Mouse (Mus musculus): ENCODE results near the gene Hpcal1. TPM values are rescaled to one million over a fixed set of nuclear protein-coding genes. Genes with fewer than 3 reads are reported as not detected.

Gene Hpcal1
- polyA plus RNA-seq, 1 experiment from 2014 or later, result 64.1 TPM

DNA sequence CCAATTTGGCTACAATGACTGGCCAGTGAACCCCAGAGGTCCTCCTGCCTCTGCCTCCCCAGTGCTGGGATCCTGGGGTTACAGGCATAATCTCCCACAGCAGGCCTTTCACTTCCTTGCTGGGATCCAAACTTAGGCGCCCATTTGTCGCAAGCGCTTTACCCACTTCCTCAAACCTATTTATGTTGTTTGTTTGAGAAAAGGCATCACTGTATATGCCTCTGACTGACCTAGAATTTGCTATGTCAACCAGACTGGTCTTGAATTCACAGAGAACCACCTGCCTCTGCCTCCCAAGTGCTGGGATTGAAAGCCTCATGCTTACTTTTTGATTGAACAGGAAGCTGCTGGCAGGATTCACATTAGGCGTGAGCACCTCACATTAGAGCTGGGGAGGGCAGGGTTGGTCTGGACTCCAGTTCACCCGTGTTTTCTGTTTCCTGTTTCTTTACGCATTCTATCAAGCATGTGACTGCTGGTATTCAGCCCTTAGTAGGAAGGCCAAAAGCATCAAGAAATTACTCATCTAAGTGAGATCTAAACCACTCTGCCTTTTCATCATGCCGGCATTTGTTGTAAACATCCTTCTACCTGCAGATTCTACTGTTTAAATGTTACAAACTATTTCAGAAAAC is 33.0 kb upstream of the Hpcal1 start:
- H3K4me1 ChIP-seq (ENCODE audit: control insufficient read depth, insufficient read depth, low read length), result peaks cover 8% of the 10 kb centered on the region; the same call in 1 of the 2 replicates
- H3K27ac ChIP-seq (ENCODE audit: low read length), result no peak overlapping the region
- no peak overlapping the region for H3K4me2 ChIP-seq (ENCODE audit: low read depth, low read length)
- no peak overlapping the region for H3K4me3 ChIP-seq (replicated peaks; ENCODE audit: low read length)
- no peak overlapping the region for H3K9ac ChIP-seq (ENCODE audit: low read length)
- no peaks in the 10 kb centered on the region for H3K36me3 ChIP-seq (ENCODE audit: control insufficient read depth, insufficient read depth, low read length)
- H3K27me3 ChIP-seq (ENCODE audit: control insufficient read depth, insufficient read depth, low read length), result no peaks in the 10 kb centered on the region
- peaks cover 11% of the 10 kb centered on the region; the same call in 1 of the 2 replicates for H3K9me3 ChIP-seq (replicated peaks; ENCODE audit: control insufficient read depth, low read length)
- WGBS, result 82% methylated on average over 7 of the region's 7 CpGs
- ATAC-seq (ENCODE audit: insufficient read depth, low FRiP score), result no peak

DNA sequence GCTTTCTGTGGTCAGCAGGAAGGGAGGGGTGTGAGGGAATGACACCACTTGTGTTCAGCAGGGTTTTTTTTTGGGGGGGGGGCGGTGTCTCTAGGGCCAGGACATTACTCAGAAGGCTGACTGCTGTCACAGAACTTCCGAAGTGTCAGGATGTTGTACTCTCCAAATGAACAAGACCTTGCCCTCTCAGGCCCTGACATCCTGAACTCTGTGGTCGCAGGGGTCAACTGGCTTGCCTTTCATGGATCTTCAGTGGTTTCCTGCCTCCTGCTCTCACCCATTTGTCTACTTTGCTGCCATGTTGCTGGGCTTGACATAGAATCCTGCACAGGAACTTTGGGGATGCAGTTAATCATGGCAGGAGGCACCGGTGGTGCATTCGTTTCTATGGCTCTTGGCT is 32.1 kb upstream of the Hpcal1 start:
- H3K4me1 ChIP-seq (ENCODE audit: control insufficient read depth, insufficient read depth, low read length), result peaks cover 8% of the 10 kb centered on the region; the same call in 1 of the 2 replicates
- H3K27ac ChIP-seq (ENCODE audit: low read length), result no peak overlapping the region
- ATAC-seq (ENCODE audit: insufficient read depth, low FRiP score), result no peak
- peaks cover 11% of the 10 kb centered on the region; the same call in 1 of the 2 replicates for H3K9me3 ChIP-seq (replicated peaks; ENCODE audit: control insufficient read depth, low read length)
- H3K9ac ChIP-seq (ENCODE audit: low read length), result no peak overlapping the region
- H3K4me2 ChIP-seq (ENCODE audit: low read depth, low read length), result no peak overlapping the region
- no peak overlapping the region for H3K4me3 ChIP-seq (replicated peaks; ENCODE audit: low read length)
- H3K27me3 ChIP-seq (ENCODE audit: control insufficient read depth, insufficient read depth, low read length), result no peaks in the 10 kb centered on the region
- 60% methylated on average over 5 of the region's 5 CpGs for WGBS
- H3K36me3 ChIP-seq (ENCODE audit: control insufficient read depth, insufficient read depth, low read length), result no peaks in the 10 kb centered on the region

DNA sequence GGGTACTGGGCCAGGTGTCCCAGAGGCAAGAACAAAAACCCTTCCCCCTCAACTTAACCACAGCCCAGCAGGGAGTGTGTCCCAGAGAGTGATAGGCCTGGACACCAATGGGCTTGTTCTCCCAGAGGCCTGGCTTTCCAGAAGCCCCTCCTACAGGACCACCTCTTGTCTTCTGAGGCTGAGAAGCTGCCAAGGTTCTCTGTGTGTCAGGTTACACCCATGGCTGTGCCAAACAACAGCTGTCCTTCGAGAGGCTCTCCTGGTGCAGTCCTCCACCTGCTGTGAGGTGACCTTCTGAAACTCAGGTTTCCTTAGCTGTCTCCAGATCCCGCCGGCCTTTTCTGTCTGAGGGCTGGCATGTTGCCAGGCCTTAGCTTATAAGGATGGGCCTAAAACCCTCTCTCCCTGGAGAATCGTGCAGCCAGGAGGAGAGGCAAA is 29.2 kb upstream of the Hpcal1 start:
- Histone ChIP-seq H3K9ac (ENCODE audit: low read length) (no peak overlapping the region), H3K4me3 (replicated peaks; ENCODE audit: low read length) (no peak overlapping the region), H3K36me3 (ENCODE audit: control insufficient read depth, insufficient read depth, low read length) (no peaks in the 10 kb centered on the region), H3K9me3 (replicated peaks; ENCODE audit: control insufficient read depth, low read length) (0 out of 2 replicates have a peak, but pooled peaks cover 3% of the 10 kb centered on the region), H3K27me3 (ENCODE audit: control insufficient read depth, insufficient read depth, low read length) (no peaks in the 10 kb centered on the region), H3K27ac (ENCODE audit: low read length) (no peak overlapping the region), H3K4me2 (ENCODE audit: low read depth, low read length) (no peak overlapping the region), H3K4me1 (ENCODE audit: control insufficient read depth, insufficient read depth, low read length) (peaks cover 8% of the 10 kb centered on the region; the same call in 1 of the 2 replicates)
- ATAC-seq (ENCODE audit: insufficient read depth, low FRiP score), result peak; percentile 57; the same call in 1 of the 2 replicates
- 5% methylated on average over 4 of the region's 4 CpGs for WGBS

DNA sequence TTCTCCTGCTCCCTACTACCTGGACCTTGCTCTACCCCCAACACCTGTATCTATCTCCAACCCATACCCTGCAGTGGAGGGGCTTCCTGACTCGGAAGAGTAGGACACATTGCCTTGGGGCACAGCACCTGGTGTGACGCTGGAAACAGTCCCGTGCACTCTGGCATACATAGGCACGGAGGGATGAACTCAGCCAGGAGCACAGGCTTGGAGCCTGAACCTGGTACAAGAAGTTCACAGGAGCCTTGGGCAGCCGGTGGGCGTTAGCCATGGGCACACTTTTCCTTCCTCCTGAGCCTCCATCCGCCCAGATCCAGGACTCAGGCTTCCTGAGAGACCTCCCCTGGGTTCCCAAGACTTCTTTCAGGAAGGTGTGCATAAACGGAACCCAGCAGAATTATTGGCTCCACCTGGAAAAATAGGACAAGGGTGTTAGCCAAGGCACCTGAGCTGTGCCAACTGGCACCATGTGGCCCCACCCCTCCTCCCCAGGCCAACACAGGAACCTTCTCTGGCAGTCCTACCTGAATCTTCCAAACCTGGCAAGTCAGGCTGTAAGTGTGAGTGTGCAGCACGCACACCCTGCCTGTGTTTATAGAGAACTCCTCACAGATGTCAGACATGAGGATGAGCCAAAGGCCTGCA is 26.5 kb upstream of the Hpcal1 start:
- Histone ChIP-seq H3K27me3 (ENCODE audit: control insufficient read depth, insufficient read depth, low read length) (no peaks in the 10 kb centered on the region), H3K36me3 (ENCODE audit: control insufficient read depth, insufficient read depth, low read length) (no peaks in the 10 kb centered on the region), H3K27ac (ENCODE audit: low read length) (no peak overlapping the region), H3K9me3 (replicated peaks; ENCODE audit: control insufficient read depth, low read length) (no peaks in the 10 kb centered on the region), H3K4me1 (ENCODE audit: control insufficient read depth, insufficient read depth, low read length) (peaks cover 8% of the 10 kb centered on the region; the same call in 1 of the 2 replicates), H3K4me2 (ENCODE audit: low read depth, low read length) (no peak overlapping the region), H3K4me3 (replicated peaks; ENCODE audit: low read length) (no peak overlapping the region), H3K9ac (ENCODE audit: low read length) (no peak overlapping the region)
- ATAC-seq (ENCODE audit: insufficient read depth, low FRiP score), result no peak
- 81% methylated on average over 9 of the region's 9 CpGs for WGBS

DNA sequence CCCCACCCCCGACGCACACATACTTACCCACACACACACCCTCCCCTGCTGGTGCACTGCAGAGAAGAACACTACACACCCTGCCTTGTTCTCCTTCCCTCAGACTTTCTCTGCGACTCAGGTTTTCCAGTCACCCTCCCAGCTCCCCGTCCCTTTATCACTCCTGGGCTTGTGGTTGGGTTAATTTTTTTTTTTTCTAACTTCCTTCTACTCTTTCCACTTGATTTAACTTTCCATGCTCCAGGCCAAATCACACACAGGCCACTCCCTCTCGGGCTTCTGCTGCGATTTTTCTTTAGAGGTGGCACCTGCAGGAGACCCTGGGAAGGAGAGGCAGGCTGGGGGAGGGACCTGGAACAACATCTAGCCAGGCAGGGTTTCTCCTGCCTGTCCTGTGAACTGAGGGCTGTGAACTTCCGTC is 24.7 kb upstream of the Hpcal1 start:
- H3K9me3 ChIP-seq (replicated peaks; ENCODE audit: control insufficient read depth, low read length), result no peaks in the 10 kb centered on the region
- peak; percentile 78 for ATAC-seq (ENCODE audit: insufficient read depth, low FRiP score)
- no peak overlapping the region for H3K4me3 ChIP-seq (replicated peaks; ENCODE audit: low read length)
- H3K36me3 ChIP-seq (ENCODE audit: control insufficient read depth, insufficient read depth, low read length), result no peaks in the 10 kb centered on the region
- H3K4me2 ChIP-seq (ENCODE audit: low read depth, low read length), result no peak overlapping the region
- no peaks in the 10 kb centered on the region for H3K27me3 ChIP-seq (ENCODE audit: control insufficient read depth, insufficient read depth, low read length)
- WGBS, result 42% methylated on average over 7 of the region's 7 CpGs
- H3K4me1 ChIP-seq (ENCODE audit: control insufficient read depth, insufficient read depth, low read length), result peaks cover 8% of the 10 kb centered on the region; the same call in 1 of the 2 replicates
- H3K27ac ChIP-seq (ENCODE audit: low read length), result peak overlapping the region; percentile 73
- H3K9ac ChIP-seq (ENCODE audit: low read length), result no peak overlapping the region

DNA sequence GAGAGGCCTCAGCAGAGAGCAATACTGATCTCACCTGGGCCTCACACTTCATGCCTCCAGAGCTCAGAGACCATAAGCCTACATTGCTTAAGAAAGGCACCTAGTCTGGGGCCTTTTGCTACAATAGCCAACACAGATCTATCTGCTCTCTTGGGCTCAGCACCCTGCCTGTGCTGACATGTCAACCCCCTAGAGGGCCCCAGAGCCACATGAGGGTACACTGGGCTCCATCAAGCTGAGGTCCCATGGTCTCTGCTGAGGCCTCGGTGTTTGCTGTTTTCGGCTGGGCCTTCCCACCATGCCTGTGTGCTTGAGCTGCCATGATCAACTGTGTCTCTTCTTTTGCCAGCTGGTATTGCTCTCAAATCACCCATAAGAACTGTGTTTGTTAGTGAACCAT is 24.0 kb upstream of the Hpcal1 start:
- no peak overlapping the region for H3K9ac ChIP-seq (ENCODE audit: low read length)
- 66% methylated on average over 2 of the region's 2 CpGs for WGBS
- peaks cover 4% of the 10 kb centered on the region; the same call in 1 of the 2 replicates for H3K4me1 ChIP-seq (ENCODE audit: control insufficient read depth, insufficient read depth, low read length)
- ATAC-seq (ENCODE audit: insufficient read depth, low FRiP score), result no peak
- H3K9me3 ChIP-seq (replicated peaks; ENCODE audit: control insufficient read depth, low read length), result no peaks in the 10 kb centered on the region
- H3K4me3 ChIP-seq (replicated peaks; ENCODE audit: low read length), result no peak overlapping the region
- peak overlapping the region; percentile 50 for H3K27ac ChIP-seq (ENCODE audit: low read length)
- H3K36me3 ChIP-seq (ENCODE audit: control insufficient read depth, insufficient read depth, low read length), result no peaks in the 10 kb centered on the region
- no peaks in the 10 kb centered on the region for H3K27me3 ChIP-seq (ENCODE audit: control insufficient read depth, insufficient read depth, low read length)
- no peak overlapping the region for H3K4me2 ChIP-seq (ENCODE audit: low read depth, low read length)

DNA sequence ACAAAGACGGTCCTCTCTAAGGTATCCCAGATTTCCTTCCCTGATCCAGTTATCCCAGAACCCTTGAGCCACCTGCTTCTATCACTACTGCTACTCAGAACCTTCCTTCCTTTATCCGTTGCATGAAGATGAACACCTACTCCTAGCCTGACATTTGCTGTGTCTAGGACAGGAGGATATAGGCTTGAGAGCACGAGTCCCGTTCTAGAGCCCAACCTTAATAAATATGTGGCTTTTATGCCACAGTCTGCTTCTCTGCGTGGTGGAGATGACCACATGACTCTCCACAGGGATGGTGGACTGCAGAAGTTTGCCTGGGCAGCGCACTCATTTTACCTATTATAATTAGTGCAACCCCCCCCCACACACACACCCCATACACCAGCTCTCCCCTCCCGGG is 16.9 kb upstream of the Hpcal1 start:
- no peak overlapping the region for H3K9ac ChIP-seq (ENCODE audit: low read length)
- H3K9me3 ChIP-seq (replicated peaks; ENCODE audit: control insufficient read depth, low read length), result no peaks in the 10 kb centered on the region
- H3K36me3 ChIP-seq (ENCODE audit: control insufficient read depth, insufficient read depth, low read length), result no peaks in the 10 kb centered on the region
- WGBS, result 51% methylated on average over 7 of the region's 7 CpGs
- ATAC-seq (ENCODE audit: insufficient read depth, low FRiP score), result peak; percentile 21; the same call in 1 of the 2 replicates
- H3K27ac ChIP-seq (ENCODE audit: low read length), result no peak overlapping the region
- no peaks in the 10 kb centered on the region for H3K27me3 ChIP-seq (ENCODE audit: control insufficient read depth, insufficient read depth, low read length)
- no peak overlapping the region for H3K4me3 ChIP-seq (replicated peaks; ENCODE audit: low read length)
- H3K4me1 ChIP-seq (ENCODE audit: control insufficient read depth, insufficient read depth, low read length), result no peaks in the 10 kb centered on the region
- no peak overlapping the region for H3K4me2 ChIP-seq (ENCODE audit: low read depth, low read length)

DNA sequence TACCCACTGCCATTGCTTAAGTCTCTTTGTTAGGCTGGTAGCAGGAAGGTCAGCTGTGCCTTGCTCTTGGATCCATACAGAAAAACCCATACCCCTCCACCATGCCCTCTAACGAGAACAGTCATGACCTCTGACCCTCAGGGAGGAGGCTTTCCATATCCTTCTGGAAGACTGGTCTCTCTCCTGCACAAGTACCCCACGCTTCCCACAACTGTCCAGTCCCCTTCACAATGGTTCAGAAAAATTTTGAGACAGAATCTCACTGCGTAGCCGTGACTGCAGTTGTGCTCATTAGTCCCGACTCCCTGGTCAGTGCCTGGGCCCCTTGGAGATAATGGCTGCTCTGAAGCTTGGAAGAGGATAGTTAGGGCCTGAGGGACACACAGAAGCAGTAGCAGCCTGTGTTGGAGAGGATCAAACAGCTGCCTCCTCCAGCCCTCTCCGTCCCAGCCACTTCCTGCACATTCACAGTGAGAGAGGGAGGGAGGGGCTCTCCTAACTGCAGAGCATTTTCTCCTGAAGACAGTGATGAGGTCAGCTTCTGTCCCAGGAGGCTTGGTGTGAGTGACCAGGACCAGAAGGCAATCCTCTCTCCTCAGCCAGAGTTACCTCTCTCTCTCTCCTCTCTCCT is 16.4 kb upstream of the Hpcal1 start:
- 48% methylated on average over 6 of the region's 6 CpGs for WGBS
- no peak overlapping the region for H3K9ac ChIP-seq (ENCODE audit: low read length)
- H3K27ac ChIP-seq (ENCODE audit: low read length), result no peak overlapping the region
- H3K36me3 ChIP-seq (ENCODE audit: control insufficient read depth, insufficient read depth, low read length), result no peaks in the 10 kb centered on the region
- H3K4me3 ChIP-seq (replicated peaks; ENCODE audit: low read length), result no peak overlapping the region
- no peak overlapping the region for H3K4me2 ChIP-seq (ENCODE audit: low read depth, low read length)
- no peaks in the 10 kb centered on the region for H3K9me3 ChIP-seq (replicated peaks; ENCODE audit: control insufficient read depth, low read length)
- ATAC-seq (ENCODE audit: insufficient read depth, low FRiP score), result no peak
- no peaks in the 10 kb centered on the region for H3K27me3 ChIP-seq (ENCODE audit: control insufficient read depth, insufficient read depth, low read length)
- no peaks in the 10 kb centered on the region for H3K4me1 ChIP-seq (ENCODE audit: control insufficient read depth, insufficient read depth, low read length)

DNA sequence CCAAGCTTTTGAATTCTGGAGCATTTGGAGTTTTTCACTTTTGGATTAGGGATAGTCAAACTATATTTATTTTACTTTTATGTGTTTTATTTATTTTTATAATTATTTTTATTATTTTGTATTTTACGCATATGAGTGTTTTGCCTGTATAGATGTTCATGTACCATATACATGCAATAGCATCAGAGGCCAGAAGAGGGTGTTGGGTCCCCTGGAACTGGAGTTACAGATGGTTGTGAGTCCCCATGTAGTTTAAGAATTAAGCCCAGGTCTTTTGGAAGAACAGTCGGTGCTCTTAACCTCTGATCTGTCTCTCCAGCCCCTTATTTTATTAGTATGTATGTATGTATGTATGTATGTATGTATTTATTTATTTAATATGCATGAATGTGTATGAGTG is 12.9 kb upstream of the Hpcal1 start:
- Histone ChIP-seq H3K4me2 (ENCODE audit: low read depth, low read length) (no peak overlapping the region), H3K4me1 (ENCODE audit: control insufficient read depth, insufficient read depth, low read length) (no peaks in the 10 kb centered on the region), H3K9ac (ENCODE audit: low read length) (no peak overlapping the region), H3K36me3 (ENCODE audit: control insufficient read depth, insufficient read depth, low read length) (no peaks in the 10 kb centered on the region), H3K27ac (ENCODE audit: low read length) (no peak overlapping the region), H3K9me3 (replicated peaks; ENCODE audit: control insufficient read depth, low read length) (no peaks in the 10 kb centered on the region), H3K4me3 (replicated peaks; ENCODE audit: low read length) (no peak overlapping the region), H3K27me3 (ENCODE audit: control insufficient read depth, insufficient read depth, low read length) (no peaks in the 10 kb centered on the region)
- WGBS, result 78% methylated on average over 2 of the region's 2 CpGs
- no peak for ATAC-seq (ENCODE audit: insufficient read depth, low FRiP score)
